Mouse (Mus musculus): ENCODE measurements around the gene Sh3bp5. TPM values are rescaled to one million over a fixed set of nuclear protein-coding genes. Genes with fewer than 3 reads are reported as not detected.

Gene Sh3bp5
- polyA plus RNA-seq, 1 experiment from 2014 or later: 14.3 TPM

GRCm38 (mm10) chr14:31394822-31395532, 40.9 kb downstream of the Sh3bp5 start:
- H3K9ac ChIP-seq (ENCODE audit: low read depth, low read length): no peak overlapping the region
- ATAC-seq (ENCODE audit: low FRiP score, low TSS enrichment): no peak
- no peak overlapping the region for H3K4me2 ChIP-seq (replicated peaks; ENCODE audit: low read depth, low read length)
- no peaks in the 10 kb centered on the region for H3K27me3 ChIP-seq (ENCODE audit: control insufficient read depth, insufficient read depth, low read length)
- peaks cover 5% of the 10 kb centered on the region; the same call in 1 of the 2 replicates for H3K4me1 ChIP-seq (ENCODE audit: control insufficient read depth, insufficient read depth, low read length)
- no peaks in the 10 kb centered on the region for H3K36me3 ChIP-seq (ENCODE audit: control insufficient read depth, insufficient read depth, low read length)
- H3K9me3 ChIP-seq (ENCODE audit: control insufficient read depth, low read length): peaks cover 6% of the 10 kb centered on the region; the same call in 1 of the 2 replicates
- no peak overlapping the region for H3K27ac ChIP-seq (ENCODE audit: low read depth, low read length)
- H3K4me3 ChIP-seq (ENCODE audit: low read length): no peak overlapping the region
- WGBS: 97% methylated on average over 9 of the region's 9 CpGs

DNA sequence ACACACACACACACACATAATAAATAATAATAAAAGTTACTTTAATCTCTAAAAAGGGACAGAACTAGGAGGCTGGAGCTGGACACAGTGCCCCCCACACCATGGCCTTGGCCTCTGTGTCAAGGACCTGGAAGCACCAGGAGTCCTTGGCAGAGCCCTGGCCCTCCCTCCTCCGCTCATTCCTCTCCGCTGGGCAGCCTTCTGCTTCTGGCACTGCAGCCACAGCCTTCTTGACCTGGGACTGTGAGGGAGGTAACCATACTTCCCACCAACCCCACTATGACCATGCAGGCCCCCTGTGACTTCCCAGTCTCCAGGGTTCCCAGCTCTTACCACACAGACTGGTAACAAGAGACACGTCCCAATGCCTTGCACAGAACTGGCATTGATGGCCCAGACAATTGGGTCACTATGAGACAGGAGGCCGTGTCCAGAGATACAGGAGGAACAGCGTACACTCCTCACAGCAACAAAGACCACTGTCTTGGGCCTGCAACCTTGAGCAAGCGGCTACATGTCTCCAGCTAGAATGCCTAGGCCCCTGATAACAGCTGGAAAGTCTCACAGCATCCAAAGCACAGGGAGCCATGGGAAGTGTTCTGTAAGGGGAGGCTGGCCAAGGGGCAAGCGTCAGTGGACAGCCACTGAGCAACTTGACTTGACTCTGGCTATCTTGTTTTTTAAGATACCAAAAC, 41.8 kb downstream of the Sh3bp5 start:
- H3K27ac ChIP-seq (ENCODE audit: low read depth, low read length): peak overlapping the region; percentile 57; the same call in 1 of the 2 replicates
- H3K9ac ChIP-seq (ENCODE audit: low read depth, low read length): no peak overlapping the region
- H3K9me3 ChIP-seq (ENCODE audit: control insufficient read depth, low read length): peaks cover 6% of the 10 kb centered on the region; the same call in 1 of the 2 replicates
- no peaks in the 10 kb centered on the region for H3K36me3 ChIP-seq (ENCODE audit: control insufficient read depth, insufficient read depth, low read length)
- no peaks in the 10 kb centered on the region for H3K27me3 ChIP-seq (ENCODE audit: control insufficient read depth, insufficient read depth, low read length)
- 61% methylated on average over 7 of the region's 7 CpGs for WGBS
- ATAC-seq (ENCODE audit: low FRiP score, low TSS enrichment): 0 out of 2 replicates have a peak, but pooled peaks have one; percentile 20
- no peak overlapping the region for H3K4me2 ChIP-seq (replicated peaks; ENCODE audit: low read depth, low read length)
- H3K4me3 ChIP-seq (ENCODE audit: low read length): no peak overlapping the region
- H3K4me1 ChIP-seq (ENCODE audit: control insufficient read depth, insufficient read depth, low read length): peaks cover 5% of the 10 kb centered on the region; the same call in 1 of the 2 replicates

- H3K36me3 ChIP-seq (ENCODE audit: control insufficient read depth, insufficient read depth, low read length): no peaks in the 10 kb centered on the region
- no peak overlapping the region for H3K27ac ChIP-seq (ENCODE audit: low read depth, low read length)
- no peak overlapping the region for H3K4me2 ChIP-seq (replicated peaks; ENCODE audit: low read depth, low read length)
- ATAC-seq (ENCODE audit: low FRiP score, low TSS enrichment): no peak
- H3K9ac ChIP-seq (ENCODE audit: low read depth, low read length): no peak overlapping the region
- WGBS: 83% methylated on average over 3 of the region's 3 CpGs
- no peaks in the 10 kb centered on the region for H3K27me3 ChIP-seq (ENCODE audit: control insufficient read depth, insufficient read depth, low read length)
- H3K4me1 ChIP-seq (ENCODE audit: control insufficient read depth, insufficient read depth, low read length): peaks cover 5% of the 10 kb centered on the region; the same call in 1 of the 2 replicates
- no peak overlapping the region for H3K4me3 ChIP-seq (ENCODE audit: low read length)
- H3K9me3 ChIP-seq (ENCODE audit: control insufficient read depth, low read length): peaks cover 6% of the 10 kb centered on the region; the same call in 1 of the 2 replicates
Measured at GRCm38 (mm10) chr14:31393546-31393890, 42.4 kb downstream of the Sh3bp5 start.

GRCm38 (mm10) chr14:31392873-31393545, 42.9 kb downstream of the Sh3bp5 start:
- H3K27me3 ChIP-seq (ENCODE audit: control insufficient read depth, insufficient read depth, low read length): no peaks in the 10 kb centered on the region
- peaks cover 5% of the 10 kb centered on the region; the same call in 1 of the 2 replicates for H3K4me1 ChIP-seq (ENCODE audit: control insufficient read depth, insufficient read depth, low read length)
- H3K9ac ChIP-seq (ENCODE audit: low read depth, low read length): no peak overlapping the region
- H3K36me3 ChIP-seq (ENCODE audit: control insufficient read depth, insufficient read depth, low read length): no peaks in the 10 kb centered on the region
- H3K27ac ChIP-seq (ENCODE audit: low read depth, low read length): no peak overlapping the region
- no peak overlapping the region for H3K4me3 ChIP-seq (ENCODE audit: low read length)
- WGBS: 74% methylated on average over 8 of the region's 8 CpGs
- ATAC-seq (ENCODE audit: low FRiP score, low TSS enrichment): no peak
- H3K4me2 ChIP-seq (replicated peaks; ENCODE audit: low read depth, low read length): no peak overlapping the region
- H3K9me3 ChIP-seq (ENCODE audit: control insufficient read depth, low read length): peaks cover 6% of the 10 kb centered on the region; the same call in 1 of the 2 replicates

DNA sequence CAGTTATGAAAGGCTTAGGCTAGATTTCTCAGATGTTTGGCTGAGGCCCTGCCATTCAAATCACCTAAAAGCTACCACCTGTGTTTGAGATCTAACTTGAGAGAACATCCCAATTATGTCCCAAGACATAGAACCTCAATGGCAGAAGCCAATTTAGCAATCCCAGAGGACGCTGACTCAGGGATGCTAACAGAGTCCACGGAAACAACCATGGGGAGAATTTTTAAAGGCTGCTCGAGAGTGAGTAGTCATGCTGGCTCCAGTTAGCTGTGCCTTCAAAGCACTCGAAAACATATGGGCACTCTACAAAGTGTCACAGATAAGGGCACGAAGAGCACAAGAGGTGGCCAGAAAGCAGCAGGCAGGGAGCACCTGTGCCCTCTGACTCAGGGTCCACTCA, 43.6 kb downstream of the Sh3bp5 start:
- Histone ChIP-seq H3K36me3 (ENCODE audit: control insufficient read depth, insufficient read depth, low read length) (no peaks in the 10 kb centered on the region), H3K4me1 (ENCODE audit: control insufficient read depth, insufficient read depth, low read length) (no peaks in the 10 kb centered on the region), H3K9ac (ENCODE audit: low read depth, low read length) (no peak overlapping the region), H3K27me3 (ENCODE audit: control insufficient read depth, insufficient read depth, low read length) (no peaks in the 10 kb centered on the region), H3K9me3 (ENCODE audit: control insufficient read depth, low read length) (peaks cover 6% of the 10 kb centered on the region; the same call in 1 of the 2 replicates), H3K4me2 (replicated peaks; ENCODE audit: low read depth, low read length) (no peak overlapping the region), H3K27ac (ENCODE audit: low read depth, low read length) (no peak overlapping the region), H3K4me3 (ENCODE audit: low read length) (no peak overlapping the region)
- no peak for ATAC-seq (ENCODE audit: low FRiP score, low TSS enrichment)
- 89% methylated on average over 5 of the region's 5 CpGs for WGBS

- peaks cover 12% of the 10 kb centered on the region; the same call in 1 of the 2 replicates for H3K4me1 ChIP-seq (ENCODE audit: control insufficient read depth, insufficient read depth, low read length)
- H3K4me3 ChIP-seq (ENCODE audit: low read length): no peak overlapping the region
- no peak for ATAC-seq (ENCODE audit: low FRiP score, low TSS enrichment)
- H3K27ac ChIP-seq (ENCODE audit: low read depth, low read length): no peak overlapping the region
- H3K27me3 ChIP-seq (ENCODE audit: control insufficient read depth, insufficient read depth, low read length): no peaks in the 10 kb centered on the region
- no peak overlapping the region for H3K4me2 ChIP-seq (replicated peaks; ENCODE audit: low read depth, low read length)
- H3K36me3 ChIP-seq (ENCODE audit: control insufficient read depth, insufficient read depth, low read length): no peaks in the 10 kb centered on the region
- no peak overlapping the region for H3K9ac ChIP-seq (ENCODE audit: low read depth, low read length)
- WGBS: 89% methylated on average over 8 of the region's 8 CpGs
- no peaks in the 10 kb centered on the region for H3K9me3 ChIP-seq (ENCODE audit: control insufficient read depth, low read length)
Measured at GRCm38 (mm10) chr14:31389421-31390147, 46.3 kb downstream of the Sh3bp5 start.

DNA sequence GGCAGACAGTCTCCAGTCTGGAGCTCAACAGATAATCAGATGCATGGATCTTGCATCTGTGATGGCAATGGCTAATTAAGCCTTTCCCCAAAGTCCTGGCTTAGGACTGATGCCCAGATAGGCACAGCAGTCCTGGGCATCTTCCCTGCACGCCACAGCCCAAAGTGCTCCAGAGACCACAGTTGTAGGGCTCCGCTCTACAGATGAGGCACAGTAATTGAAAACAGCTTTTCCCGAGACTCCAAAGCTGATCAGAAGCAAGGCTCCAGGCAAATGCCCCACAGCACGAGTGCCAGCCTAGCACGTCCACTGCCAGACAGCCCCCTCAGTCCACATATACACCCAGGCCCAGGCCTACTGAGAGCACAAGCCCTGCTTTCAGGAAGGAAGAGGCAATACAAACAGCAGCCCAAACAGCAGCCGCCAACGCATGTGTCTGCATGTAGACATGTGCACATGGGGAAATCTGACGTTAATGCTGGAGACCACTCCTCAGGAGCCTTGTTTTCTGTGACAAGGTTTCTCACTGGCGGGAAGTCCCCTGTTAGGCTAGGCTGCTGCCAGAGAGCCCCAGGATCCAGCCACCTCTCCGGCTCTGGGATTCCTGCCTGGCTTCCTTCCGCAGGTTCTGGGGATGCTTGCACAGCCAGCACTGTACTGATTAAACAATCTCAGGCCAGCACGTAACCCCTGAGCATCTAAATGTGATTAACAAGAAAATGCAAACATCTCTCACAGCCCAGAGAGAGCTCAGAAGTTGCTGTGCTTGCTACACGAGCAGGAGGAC, 47.6 kb downstream of the Sh3bp5 start:
- H3K9ac ChIP-seq (ENCODE audit: low read depth, low read length): no peak overlapping the region
- 77% methylated on average over 13 of the region's 13 CpGs for WGBS
- no peaks in the 10 kb centered on the region for H3K9me3 ChIP-seq (ENCODE audit: control insufficient read depth, low read length)
- H3K27ac ChIP-seq (ENCODE audit: low read depth, low read length): no peak overlapping the region
- no peak overlapping the region for H3K4me3 ChIP-seq (ENCODE audit: low read length)
- no peaks in the 10 kb centered on the region for H3K27me3 ChIP-seq (ENCODE audit: control insufficient read depth, insufficient read depth, low read length)
- peaks cover 12% of the 10 kb centered on the region; the same call in 1 of the 2 replicates for H3K4me1 ChIP-seq (ENCODE audit: control insufficient read depth, insufficient read depth, low read length)
- no peak overlapping the region for H3K4me2 ChIP-seq (replicated peaks; ENCODE audit: low read depth, low read length)
- ATAC-seq (ENCODE audit: low FRiP score, low TSS enrichment): no peak
- no peaks in the 10 kb centered on the region for H3K36me3 ChIP-seq (ENCODE audit: control insufficient read depth, insufficient read depth, low read length)
